Mouse (Mus musculus): ENCODE results near the gene Zp2.

Gene Zp2

DNA sequence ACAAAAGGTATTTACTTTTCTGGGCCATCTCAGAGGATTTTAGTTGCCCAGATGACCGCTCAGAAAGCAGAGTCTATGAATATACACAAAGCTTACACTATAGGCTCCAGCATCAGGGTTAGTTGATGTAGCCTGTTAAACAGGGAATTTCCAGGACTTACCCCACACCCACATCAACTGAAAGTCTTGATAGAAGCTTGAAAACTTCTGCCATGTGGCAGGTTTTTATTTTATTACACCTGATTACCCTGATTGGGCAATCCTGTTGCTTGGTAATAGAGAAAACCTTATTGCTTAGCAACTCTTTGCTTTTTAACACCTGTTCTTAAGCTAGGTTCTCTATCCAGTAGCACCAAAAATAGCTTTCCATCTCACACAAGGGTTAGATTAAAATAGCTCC, 2.3 kb downstream of the Zp2 start:
- no peak for DNase-seq (ENCODE audit: low spot score in 2 of 2)

DNA sequence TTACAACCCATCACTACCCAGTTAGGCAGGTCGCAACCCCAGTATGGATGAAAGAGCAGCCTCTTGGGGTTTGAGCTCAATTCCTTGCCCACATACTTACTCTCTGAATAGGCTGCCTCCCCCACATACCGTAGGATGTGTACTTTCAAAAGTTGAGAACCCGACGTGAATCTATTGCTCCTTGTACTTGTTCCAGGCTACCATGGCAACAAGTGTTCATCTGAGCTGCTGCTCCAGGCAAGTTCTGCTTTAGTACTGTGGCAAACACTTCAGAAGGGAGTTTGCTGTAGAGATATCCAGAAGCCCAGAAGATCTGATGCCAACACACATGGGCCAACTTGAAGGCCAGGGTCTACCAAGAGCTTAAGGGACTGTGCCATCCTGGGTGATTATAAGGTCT, 16.1 kb downstream of the Zp2 start:
- DNase-seq (ENCODE audit: low spot score in 2 of 2) = no peak

DNA sequence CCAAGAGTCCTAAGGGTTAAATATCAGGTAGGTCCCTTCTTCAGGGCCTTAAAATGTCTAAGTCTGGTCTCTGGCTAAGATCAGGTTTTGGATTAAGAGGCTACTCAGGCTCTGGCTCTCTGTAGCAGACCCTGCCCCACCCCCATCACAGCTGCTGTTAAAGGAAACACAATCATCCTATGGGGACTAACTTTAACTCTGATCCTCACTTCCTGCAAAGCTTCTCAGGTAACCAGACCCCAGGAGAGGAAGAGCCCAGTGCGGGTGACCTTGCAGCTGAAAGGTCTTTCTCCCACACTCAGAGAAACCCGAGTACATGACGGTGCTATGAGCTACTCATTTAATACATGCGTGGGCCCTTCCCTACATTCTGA, 17.4 kb downstream of the Zp2 start:
- DNase-seq (ENCODE audit: low spot score in 2 of 2) = no peak

DNA sequence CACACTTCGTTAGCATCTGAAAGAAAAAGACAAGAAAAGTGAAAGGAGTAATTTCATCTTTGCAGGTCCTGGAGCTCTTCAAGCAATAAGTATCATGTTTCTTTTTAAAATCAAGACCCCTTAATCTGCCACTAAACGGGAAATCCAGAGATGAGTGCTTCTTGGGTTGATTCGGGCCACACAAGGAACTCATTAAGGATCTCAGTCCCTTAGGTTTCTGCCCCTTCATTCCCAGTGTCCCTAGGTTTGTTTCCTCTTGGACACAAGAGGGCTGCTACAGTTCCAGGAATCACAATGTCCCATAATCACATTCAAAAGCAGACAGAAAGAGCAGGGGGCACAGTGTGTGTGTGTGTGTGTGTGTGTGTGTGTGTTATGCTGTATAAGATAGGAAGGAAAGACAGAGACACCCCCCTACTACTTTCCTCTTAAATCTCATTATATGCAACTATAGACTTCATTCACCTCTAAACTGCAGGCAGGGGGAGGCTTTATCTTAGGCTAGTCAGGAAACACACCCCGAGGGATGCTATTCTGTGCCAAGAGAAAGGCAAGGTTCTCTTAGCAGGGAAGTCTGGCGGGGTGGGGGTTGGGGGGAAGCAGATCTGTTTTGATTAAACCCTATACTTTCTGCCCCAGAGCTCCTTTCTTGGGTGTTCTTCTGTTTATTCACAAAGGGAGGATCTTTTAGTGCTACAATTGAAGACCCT, 18.0 kb downstream of the Zp2 start:
- no peak for DNase-seq (ENCODE audit: low spot score in 2 of 2)

DNA sequence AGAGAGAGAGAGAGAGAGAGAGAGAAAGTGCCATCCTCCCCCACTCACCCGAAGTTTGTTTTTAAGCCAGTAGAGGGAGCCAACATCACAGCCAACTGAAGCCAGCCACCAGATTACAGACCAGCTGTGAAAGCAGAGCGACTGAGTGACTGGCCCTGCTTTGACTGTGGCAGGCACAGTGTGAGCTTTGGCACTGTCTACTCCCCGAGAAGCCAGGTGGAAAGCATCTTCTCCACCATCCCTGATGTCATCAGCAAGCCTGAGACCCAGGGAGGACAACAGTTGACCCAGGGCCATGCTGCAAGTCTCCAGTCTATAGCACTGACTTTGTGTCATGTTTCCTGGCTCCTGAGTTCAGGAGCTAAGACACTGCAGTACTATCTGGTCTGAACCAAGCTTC, 20.2 kb downstream of the Zp2 start:
- DNase-seq (ENCODE audit: low spot score in 2 of 2) = peak; percentile 59 to 67

DNA sequence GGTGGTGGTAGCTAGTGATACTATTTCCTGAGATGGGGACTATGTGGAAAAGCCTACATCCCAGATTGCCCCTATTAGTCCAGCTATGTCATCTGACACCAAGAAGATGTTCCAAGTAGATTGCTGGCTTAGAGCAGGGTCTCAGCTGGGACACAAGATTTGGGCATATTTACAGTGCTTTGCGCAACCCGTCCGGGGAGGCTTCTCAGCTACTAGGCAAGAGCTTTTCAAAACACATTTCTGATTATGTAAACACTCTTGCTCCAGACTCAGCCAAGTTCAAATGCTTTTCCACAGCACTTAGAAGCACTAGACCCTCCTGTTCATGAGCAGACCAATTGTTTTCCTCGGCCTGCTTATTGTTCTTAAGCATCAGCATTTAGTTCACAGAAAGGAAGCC, 21.3 kb downstream of the Zp2 start:
- DNase-seq (ENCODE audit: low spot score in 2 of 2) = no peak

DNA sequence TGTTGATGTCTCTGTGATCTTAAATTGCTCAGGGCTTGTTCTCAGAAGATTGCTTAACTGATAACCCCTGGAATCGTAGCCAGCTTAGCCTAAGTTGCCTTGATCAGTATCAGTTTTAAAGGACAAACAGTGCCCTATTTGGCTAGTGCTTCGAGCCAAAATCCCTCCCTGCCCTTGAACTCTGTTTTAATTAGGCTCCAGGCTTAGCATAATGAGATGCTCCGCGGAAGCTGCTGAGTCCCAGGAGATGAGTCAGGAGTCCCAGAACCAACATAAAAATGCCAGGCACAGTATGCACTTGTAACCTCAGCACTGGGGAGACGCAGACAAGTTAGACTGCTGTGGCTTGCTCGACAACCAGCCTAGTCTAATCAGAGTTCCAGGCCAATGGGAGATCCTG, 27.6 kb downstream of the Zp2 start:
- no peak for DNase-seq (ENCODE audit: low spot score in 2 of 2)

DNA sequence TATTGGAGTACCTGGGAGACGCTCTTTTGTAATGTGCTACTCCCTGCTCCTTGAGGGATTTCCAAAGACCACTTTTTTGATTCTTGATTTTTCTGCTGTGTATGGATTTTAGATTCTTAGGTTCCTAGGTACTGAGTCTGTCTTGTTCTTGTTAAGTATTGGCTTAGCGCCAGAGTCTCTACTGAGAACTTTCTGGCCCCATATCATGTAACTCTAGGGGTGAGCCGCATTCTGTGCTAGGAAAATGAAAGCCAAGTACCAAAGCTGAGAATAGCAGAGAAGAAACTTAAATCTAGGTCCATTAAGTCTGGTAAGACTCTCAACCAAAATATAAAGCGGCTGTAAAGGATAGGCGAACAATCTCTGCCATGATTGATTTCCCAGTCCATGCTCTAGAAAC, 28.1 kb downstream of the Zp2 start:
- DNase-seq (ENCODE audit: low spot score in 2 of 2) = no peak

DNA sequence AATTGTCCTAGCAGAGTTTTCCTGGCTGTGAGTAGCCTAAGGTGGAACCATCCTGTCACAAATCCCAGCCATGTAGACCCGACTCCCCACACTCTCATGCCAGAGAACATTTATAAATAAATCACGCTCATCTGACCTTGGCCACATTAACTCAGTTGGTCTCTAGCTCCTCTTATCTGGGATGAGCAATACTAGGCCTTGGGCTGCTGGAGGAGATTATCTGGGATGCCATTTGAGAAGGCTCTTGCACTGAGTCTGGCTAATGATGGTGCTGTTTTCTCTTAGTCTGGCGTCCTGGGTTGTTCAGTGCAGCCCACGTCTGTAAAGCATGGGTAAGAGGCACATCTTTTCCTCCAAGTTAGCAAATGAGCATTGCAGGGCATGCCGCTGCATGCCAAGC, 35.4 kb downstream of the Zp2 start:
- no peak for DNase-seq (ENCODE audit: low spot score in 2 of 2)

DNA sequence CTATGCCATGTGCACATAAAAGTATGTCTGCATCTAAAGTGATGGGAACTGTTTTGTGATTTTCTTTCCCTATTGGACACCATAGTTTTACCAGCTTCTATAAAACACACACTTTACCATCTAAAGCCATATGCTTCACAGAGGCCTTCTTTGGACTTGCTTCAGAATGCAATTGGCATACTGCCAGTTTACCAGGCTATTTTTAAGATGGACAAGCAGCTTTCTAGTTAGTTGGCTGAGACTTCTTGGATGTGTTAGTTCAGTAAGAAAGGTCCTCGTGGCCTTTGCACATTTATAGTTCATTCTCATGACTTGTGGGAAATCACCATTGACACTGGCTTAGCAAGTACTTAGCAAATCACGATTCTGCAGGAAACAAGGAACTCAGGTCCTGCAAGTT, 38.7 kb downstream of the Zp2 start:
- DNase-seq (ENCODE audit: low spot score in 2 of 2) = no peak

DNA sequence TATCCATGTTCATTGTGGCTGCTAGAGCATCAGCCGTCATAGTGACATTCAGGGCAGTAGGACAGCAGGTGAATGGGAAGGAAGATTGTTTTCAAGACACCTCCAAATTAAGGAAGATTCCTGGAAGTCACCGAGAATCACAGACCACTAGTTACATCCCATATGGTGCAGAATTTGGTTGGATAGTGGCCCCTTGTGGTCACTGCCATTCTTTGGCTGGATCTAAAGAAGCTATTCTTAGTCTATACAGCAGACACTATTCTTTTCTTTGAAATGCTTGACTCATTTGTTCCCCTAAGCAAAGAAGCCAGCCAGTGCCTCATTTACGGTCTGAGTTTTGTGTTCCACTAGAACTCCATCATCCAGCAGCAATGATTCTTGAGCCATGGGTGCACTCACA, 40.1 kb downstream of the Zp2 start:
- no peak for DNase-seq (ENCODE audit: low spot score in 2 of 2)

DNA sequence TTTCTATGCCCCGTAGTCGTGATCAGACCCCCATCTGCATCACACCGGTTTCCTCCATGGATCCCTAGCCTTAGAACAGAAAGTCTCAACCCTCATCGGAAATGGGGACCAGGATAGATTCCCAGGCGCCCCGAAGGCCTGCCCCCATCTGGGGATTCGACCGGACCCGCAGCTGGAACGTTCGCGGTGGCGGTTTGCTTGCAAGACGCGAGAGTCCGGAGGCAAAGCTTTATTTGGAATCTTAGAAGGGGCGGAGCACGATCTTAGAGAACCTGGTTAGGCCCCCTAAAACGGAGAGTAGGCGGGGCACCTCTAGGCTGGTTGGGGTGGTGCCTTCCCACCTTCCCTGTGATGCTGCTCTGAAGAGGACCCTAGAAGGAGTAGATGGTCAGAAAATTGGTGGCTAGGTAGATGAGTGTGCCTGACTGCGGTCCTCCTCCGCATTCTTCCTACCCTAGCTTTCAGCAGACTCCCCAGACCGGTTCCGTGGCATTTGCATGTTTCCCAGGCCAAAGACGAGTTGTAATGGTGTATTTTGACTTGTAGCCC, 42.0 kb downstream of the Zp2 start:
- peak in 1 of 2 experiments; percentile 41 for DNase-seq (ENCODE audit: low spot score in 2 of 2)

DNA sequence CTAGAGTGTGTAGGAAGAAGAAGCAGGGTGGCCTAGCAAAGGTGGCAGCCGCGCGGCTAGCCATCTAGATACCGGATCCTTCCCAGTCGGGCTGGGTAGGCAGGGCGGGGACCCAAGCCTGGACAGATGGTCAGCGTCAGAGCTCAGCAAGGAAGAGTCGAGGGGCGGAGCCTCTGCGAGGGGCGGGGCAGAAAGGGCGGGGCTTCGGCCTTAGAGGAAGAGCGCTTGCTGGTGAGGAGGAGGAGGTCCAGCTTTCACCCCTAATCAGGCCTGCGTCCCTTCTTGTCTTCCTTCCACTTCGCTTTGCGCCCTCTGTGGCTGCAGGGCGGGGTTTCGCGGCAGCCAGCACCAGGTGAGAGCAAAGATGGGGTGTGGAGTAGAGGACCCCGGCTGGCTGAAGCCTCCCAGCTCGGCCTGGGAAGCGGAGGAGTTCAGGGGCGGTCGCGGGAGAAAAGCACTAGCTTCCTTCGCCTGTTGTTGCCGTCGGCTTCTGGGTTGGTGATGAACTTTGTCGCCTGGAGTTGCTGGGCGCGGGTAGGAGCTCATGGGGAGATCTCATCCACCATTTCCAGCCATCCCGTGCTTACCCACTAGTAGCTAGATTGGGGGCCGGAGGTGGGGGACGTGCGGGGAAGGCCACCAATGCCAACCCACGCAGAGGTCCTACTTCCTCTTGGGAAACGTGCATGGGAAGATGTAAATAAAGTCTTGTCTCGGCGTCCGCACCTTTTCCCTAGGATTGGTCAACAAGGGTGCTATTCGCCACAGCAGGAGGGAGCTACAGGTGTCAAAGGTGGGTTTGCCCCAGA, 42.7 kb downstream of the Zp2 start, which contains the start of gene Tmem159:
Tmem159 (plus strand) TSS at position 190 of the 809 bp plus-strand sequence.
- peak; percentile 89 to 94 for DNase-seq (ENCODE audit: low spot score in 2 of 2)

DNA sequence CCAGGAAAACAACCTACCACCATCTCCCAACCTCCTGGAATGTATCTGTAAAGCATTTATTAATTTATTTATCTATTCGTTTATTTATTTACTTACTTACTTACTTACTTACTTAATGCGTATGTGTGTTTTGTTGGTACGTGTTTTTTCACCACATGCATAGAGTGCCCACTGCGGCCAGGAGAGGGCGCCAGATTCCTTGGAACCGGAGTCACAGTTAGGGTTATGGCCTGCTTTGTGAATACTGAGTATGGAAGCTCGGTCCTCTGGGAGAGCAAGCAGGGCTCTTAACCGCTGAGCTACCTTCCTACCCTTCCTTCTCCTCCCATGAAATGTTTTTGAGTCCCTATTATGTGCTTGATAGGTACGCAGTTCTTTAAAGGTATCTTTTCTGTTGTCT, 46.7 kb downstream of the Zp2 start:
- peak; percentile 46 to 80 for DNase-seq (ENCODE audit: low spot score in 2 of 2)

DNA sequence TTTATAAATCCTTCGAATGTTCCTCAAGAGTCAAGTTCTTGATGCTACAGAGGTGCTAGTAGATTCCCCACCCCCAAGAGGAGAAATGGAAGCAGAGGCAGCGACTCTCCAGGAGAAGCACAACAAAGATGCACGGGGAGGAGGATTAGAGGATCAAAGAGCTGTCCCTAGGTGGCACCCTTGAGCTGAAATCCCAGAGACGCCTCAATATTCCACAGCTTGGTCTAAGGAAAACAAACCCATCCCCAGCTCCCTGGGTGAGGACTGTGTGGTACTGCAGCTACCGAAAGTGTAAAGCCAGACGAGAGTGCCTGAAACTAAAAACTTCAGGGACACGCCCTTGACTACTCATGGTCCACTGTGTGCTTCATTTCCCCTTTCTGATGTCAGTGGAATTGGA, 47.2 kb downstream of the Zp2 start:
- DNase-seq (ENCODE audit: low spot score in 2 of 2) = no peak

DNA sequence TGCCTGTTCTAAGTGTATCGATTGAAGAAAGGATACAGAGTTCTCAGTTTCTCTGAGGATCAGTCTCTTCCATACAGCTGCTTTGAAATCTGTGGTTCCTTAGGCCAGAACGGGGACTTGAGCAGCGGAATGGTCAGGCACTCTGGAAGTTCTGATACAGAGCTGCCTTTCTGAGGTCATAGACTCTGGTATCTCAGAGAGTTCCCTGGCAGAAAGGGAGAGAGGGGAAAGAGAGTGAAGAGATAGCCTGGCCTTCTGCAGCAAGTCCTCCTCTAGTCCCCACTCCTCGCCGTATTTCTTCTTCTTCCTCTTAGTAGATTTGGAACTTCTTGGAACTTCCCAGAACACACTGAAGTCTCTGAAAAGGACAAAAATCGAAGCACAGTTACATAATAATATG, 49.9 kb downstream of the Zp2 start, which contains the start of gene Dnah3:
Dnah3 (minus strand) TSS at position 101 of the 400 bp plus-strand sequence.
- no peak for DNase-seq (ENCODE audit: low spot score in 2 of 2)

DNA sequence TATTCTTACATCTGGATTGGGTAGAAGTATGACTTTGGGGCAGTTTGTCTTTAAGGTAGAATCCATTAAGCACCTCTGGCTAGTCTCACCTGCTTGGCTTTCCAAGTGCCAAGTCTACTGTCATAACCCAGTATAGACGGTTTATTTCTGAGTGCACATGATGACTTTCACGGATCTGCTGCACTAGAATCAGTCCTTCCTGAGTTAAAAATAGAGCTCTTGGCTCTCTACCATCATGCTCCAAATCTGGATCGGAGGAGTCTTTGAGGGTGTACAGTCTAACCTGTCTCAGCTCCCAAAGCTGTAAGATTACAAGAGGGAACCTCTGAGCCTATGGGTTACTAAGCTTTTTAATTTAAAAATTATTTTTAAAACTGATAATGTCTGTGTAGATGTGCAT, 50.9 kb downstream of the Zp2 start:
- no peak for DNase-seq (ENCODE audit: low spot score in 2 of 2)

DNA sequence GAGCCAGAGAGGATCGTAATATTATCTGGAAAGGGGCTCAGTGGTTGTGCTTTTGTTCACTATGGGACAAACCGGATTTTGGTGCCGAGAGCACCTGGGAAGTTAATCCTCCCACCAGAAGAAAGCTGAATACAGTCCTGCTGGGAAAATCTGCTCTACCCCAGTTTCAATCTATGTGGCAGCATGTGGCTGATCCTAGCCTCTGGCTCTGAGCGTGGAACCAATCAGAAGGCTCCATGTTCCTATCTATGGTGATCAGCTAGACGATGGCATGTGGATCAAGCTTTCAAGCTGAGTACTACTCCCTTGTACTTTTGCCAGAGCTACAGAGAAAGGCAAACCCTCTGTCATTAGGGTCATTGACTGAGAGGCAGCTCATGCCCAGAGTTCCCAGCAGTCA, 52.1 kb downstream of the Zp2 start:
- no peak for DNase-seq (ENCODE audit: low spot score in 2 of 2)

DNA sequence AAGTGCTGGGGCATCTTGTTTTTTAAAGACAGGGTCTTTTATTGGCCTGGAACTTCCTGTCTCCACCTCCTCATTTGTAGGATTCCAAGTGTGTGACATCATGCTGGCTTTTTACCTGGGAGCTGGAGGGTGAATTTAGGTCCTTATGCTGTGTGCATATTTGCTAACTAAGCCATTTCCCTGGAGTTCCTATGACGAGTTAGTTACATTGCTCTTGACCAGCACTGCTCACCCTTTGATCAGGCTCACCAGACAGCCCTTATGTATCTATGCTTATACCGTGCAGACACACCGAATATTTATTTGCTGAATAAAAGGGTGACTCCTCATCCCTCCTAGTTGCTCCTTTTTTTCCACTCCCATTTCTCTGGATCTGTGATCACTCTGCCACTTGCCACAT, 64.9 kb downstream of the Zp2 start:
- no peak for DNase-seq (ENCODE audit: low spot score in 2 of 2)
